Mouse (Mus musculus) spleen, postnatal 36 days (tissue): Measurements from ENCODE around the gene Serp2.

Experiments used
- DNase-seq, 2 experiments: peaks; one replicate each; pipeline ENCODE4 v3.0.0; 2022; ENCODE audit warnings: low spot score in 2 of 2, mixed read lengths in 1 of 2

Serp2 gene

DNA sequence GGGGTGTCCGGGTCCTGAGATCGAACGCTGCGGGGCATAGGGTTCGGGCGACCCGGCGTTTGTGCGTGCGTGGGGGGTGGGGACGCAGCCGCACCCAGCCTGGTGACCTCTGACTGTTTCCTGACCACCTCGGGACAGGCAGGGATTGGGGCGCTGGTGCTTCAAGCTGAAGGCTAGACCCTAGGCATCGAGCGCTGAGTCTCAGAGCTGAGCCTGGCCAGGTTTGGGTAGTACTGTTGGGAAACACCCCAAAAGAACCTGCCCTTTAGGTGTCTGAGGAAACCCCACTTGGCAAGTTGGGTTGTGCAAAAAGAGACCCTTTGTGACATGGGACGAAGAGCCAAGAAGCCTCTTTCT is at the start of gene Serp2:
TSS of gene Serp2 (minus strand) at position 38 of the 357 bp plus-strand sequence.
- no peak for DNase-seq

DNA sequence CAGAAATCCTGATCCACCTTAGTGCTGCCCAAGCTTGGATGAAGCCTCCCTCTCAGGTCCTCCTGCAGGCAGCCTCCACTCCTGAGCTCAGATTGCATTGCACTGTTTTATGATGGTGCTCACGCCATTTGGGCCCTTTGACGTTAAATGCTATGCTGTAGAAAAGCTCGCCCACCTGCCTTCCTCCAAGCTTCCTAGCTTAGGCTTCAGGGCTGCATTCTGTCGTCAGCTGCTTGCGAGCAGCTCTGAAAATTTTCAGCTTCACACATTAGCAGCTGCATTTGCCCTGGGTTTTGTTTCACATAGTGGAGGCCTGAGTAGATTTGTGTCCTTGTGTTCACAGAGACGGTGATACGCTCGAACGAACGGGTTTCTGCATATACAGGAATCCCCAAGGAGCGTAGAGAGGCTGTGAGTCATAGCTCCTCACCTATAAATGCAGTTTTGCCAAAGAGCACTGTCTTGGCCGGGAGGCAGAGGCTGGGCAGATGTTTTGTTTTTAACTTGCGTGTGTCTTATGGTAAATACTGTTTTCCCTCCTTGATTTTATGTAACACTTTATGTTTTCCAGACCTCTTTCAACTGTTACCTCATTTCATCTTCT is 49.3 kb upstream of the Serp2 start:
- no peak for DNase-seq

DNA sequence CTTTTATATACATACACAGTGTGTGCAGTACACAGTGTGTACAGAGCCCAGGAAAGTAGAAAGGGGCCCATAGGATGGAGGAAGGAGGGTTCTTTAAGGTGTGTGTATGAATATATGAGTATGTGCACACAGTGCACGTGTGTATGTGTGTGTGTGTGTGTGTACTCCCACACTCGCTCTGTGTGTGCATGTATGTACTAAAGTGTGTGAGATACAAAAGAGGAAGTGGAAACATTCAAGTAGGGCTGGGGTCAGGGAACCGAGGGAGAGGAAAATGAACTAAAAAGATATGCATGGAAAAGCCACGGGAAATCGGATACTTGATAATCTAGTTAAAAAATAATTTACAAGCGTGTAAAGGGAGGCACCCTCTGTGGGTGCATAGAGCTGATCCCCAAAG is 47.3 kb upstream of the Serp2 start:
- DNase-seq = no peak

DNA sequence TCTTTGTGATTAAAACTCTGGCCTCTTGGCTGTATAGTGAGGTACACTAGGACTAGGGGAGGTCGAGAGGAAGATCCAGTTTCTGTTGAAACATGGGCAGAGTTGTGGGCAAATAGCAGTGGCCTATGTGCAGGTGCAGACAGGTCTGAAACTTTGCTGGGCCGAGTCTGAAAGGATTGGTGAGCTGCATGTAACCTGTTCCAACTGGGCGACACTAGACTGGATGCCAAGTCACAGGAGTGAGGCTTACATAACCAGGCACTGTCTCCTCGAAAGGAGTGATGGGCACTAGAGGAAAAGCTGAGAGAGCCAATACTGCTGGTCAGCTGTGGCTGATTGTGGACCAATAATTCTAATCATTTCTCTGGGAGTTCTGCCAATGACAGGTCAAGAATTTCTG is 45.0 kb upstream of the Serp2 start:
- DNase-seq = no peak

DNA sequence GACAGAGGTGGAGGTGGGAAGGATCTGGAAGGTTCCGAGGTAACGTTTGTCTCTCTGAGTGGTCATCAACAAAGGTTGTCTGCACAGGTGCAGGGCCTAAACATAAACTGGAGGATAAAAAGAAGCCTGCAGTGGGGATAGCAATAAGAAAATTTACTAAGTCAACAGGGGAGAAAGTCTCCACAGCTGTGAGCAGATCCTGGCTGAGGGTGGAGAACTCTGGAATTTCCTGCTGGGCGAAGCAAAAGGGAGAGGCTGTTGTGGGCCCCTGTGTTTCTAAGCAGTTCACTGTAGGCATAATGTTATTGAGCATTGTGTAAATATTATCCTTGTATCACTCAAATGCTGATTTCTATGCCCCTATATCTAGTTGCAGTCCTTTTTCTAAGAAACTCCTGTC is 43.7 kb upstream of the Serp2 start:
- DNase-seq = no peak

DNA sequence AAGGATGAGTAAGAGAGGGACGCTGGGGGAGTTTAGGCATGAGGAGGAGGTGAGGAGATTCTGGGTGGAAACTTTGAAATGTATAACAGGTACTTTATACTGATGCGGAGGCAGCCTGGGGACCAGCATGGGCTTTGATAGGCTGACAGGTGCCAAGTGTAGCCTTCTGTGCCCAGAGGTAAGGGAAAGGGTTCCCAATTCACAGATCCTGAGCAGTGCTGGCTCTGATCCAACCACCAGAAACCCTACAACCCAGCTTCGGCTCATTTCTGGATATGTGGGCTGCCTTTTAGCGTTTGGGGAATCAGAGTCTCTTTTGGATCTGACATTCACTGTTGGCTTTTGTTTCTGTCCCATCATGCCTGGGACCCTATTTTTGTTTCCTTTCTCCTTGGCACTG is 43.0 kb upstream of the Serp2 start:
- DNase-seq = no peak

DNA sequence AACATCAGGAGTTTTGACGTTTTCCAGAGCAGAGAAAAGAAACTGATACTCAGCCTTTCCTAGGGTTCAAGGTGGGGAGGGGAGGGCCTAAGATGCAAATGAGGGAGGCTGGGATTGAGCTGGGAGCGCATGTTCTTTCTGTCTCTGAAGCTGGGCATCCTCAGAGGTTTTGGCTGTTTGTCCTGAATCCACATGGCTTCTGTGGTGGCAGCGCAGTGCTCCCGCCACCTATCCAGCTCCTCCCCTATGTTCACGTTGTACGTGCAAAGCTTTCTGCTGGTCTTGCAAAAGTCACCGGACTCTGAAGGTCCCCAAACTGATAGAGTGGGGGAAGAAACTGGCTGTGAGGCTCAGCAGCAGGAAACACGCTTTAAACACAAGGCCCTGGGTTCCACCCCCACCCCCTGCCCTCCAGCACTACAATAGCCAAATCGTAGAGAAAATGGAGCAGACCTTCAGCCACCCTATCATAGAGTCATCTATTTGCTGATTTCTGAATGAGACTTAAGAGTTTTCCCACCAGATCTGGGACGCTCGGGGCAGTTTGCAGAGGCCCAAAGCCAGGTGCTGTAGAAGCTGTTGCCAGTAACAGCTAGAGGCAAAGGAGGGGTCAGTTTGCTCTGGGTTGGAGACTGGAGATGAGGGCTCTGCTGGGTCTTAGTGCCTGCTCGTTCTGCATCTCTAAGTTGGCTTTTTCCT is 42.0 kb upstream of the Serp2 start:
- peak; percentile 22 to 40 for DNase-seq

DNA sequence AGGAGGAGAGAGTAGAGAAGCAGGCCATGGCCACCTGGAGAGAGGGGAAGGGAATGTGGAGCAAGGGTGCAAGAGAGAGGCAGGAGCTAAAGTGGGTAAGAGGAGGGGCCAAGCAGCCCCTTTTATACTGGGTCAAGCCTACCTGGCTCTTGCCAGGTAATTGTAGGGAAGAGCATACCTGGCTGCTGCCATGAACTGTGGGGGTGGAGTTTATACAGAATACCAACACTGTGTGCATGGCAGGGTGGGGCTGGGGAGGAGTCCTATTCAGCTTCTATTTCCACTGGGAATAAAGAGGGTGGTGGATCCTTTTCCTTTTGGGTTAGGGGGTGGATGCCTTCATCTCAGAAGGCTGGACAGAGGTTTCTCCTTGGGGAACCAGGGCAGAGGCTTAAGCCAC is 41.1 kb upstream of the Serp2 start:
- DNase-seq = no peak

DNA sequence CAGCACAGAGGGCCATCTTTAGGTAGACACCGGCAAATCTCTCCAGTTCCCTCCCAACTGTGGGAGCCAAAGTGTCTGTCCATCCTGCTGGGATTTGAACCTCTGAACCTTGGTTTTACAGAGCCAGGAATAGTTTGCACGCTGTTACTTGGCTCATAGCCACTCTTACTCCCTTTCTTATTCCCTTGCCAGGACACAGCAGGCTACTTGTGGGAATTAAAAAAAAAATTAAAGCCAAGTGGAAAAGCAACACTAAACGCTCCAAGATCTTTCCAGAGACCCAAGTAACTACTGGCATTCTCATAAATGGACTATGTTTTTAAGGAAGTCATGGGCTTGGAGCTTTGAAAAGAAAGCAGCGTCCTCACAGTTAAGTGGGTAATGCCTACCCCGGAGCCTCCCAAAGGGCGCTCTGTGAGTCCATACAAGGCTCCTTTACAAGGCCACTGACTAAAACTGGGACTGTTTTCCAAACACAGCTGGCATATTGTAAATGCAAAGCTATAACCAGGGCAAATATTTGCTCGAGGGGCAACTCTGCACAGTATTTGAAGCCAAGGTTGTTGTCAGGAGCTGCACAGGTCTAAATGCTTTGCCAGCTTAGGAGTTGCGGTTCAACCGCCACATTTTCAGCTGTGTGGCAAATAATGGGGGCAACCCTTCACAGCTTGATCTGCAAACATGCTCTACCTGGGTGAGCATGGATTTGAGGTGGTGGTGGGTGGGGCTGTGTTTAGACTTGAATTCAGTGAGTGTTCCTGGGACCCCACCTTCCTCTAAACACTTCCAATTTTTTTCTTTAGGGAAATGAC is 38.6 kb upstream of the Serp2 start:
- DNase-seq = no peak

DNA sequence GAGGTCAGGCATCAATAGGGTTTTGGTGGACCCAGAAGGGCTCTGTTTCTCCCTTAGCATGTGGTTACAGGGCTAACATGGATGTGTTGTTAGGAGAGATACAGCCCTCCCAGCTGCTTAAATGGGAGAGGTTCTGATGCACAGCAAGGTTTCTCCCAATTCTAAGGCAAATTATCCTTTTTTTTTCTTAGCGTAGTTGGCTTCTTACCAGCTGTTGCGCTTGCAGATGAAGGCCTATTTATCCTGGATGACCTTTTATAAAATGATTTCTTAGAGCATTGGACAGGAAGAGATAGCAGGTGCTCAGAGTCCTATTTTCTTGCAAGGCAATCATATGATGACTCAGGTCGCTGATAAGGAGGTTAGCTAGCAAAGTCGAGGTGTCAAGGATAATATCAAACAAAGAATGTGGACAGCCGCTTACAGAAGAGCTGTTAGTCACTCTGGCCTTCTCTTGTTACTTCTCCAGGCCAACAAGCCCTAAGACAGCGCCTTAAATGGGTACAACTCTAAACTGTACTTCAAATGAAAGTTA is 37.7 kb upstream of the Serp2 start:
- DNase-seq = no peak

DNA sequence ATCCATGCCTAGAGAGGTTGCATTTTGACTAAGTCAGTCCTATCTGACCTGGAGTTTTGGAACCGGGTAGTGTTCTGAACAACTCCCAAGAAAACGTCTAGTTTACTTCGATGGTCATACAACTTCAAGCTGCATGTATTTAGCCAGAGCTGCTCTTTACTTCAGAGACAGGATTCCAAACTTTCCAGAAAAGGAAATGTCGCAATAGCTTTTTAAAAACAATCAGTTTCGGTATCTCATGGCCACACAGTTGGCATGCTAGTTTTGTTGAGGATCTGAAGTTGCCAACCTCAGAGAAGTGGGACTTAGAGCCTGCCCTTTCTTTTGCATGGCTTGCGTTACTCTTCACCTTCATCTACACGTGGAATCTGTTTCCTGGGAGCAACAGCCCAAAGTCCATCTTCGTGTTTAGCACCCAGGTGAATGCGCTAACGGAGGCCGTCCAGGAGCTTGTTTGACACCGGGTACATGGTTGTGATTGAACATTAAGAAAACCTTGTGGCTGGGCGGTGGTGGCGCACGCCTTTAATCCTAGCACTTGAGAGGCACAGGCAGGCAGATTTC is 37.0 kb upstream of the Serp2 start:
- no peak for DNase-seq

DNA sequence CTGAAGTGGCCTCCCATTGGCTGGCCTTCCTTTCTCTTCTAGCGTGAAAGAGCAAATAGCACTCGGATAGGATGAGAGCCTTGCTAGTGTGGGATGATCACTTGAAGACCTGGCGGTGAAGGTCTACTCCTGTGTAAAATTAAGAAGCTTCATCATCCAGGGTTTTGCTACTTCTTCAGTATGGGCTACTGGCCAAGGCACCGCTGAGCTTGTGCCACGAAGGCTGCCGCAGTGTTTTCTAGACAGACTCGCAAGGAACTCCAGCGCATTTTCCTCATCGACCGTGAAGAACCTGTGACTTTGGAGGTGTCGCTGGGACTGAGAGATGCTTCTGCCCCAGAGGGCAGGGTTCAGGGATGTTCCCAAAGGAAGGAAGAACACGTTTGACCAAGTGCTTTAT is 36.0 kb upstream of the Serp2 start:
- DNase-seq = no peak

DNA sequence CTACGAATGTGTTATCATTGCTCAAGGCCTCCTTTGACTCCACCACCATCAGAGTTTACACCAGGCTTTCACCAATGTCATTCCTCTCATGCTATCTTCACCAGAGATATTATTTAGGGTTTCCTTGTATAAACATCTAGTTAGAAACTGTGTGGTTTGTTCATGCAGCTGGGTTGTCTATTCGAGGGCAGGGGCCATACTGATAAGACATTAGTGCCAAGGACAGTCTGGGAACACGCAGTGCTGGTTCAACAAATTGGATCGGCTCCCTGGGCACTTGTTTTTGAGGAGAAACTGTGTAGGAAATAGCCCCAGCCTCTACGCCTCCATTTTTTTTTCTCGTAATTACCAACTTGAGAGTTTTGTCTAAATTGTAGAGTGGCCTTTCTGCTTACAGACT is 35.4 kb upstream of the Serp2 start:
- no peak for DNase-seq

DNA sequence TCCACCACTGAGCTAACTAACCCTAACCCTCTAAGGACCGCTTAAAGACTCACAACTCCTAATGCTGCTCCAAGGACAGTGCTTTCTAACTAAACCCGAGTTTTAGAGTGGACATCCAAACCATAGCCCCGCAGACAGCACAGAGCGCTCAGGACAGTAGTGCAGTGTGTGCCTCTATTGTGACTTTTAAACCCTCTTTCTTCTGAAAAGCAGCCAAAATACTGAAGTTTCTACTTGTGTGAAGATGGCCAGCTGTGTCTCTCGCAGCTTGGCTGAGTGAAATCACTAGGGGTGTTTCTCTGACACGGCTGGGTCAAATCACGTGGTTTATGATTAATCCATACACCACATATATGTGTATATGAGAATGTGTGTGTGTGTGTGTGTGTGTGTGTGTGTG is 33.4 kb upstream of the Serp2 start:
- DNase-seq = no peak

DNA sequence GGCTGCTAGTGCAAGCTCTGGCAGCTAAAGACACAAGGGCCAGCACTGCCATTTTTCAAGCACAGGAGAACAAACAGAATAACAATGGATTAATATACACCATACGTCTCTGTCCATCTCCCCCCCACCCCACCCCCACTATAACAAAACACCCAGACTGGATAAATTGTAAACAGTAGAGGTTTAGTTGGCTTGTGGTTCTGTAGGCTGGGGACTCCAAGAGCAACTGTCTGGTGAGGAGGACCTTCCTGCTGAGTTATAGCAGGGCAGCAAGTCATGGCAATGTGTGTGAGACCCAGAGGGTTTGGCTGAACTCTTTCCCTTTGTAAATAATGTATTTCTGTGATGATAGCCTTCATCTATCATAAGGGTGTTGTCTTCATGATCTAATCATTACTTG is 33.0 kb upstream of the Serp2 start:
- DNase-seq = no peak

DNA sequence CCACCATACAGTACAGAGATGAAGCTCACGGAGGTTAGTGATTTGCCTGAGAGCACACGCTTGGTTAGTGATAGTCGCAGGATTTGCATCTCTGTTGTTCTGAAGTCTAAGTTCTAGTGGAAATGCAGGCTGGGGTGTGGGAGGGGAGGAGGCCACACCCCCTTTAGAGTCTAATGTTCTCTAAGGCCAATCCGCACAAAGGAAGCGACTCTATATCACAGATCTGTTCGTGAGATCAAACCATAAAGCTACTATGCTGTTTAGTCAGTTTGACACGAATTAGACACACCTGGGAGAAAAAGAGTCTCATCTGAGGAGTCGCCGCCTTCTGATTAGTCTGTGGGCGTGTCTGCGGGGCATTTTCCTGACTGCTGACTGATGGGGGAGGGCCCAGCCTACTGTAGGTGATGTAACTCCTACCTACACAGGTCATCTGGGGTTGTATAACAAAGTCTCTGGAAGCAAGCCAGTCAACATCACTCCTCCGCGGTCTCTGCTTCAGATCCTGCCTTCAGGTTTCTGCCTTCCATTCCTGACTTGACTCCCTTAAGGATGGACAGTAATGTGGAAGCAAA is 29.2 kb upstream of the Serp2 start:
- no peak for DNase-seq

DNA sequence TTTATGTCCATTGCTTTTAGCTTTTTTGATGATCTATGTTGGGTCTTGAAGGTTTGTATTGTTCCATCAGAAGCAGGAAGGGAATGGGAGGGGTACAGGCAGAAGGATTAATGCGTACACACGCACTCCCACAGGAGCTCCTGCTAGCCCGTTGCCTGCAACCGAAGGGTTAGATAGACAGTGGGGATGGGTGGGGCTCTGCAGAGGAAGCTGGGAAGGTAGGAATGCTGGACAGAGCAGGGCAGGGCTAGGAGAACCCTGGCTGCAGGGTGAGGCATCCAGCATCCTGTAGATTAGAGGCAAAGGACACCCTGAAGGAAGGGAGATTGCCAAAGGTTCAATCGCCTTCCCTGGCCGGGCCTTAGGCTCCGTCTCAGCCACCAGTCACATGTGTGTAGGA is 27.3 kb upstream of the Serp2 start:
- no peak for DNase-seq

DNA sequence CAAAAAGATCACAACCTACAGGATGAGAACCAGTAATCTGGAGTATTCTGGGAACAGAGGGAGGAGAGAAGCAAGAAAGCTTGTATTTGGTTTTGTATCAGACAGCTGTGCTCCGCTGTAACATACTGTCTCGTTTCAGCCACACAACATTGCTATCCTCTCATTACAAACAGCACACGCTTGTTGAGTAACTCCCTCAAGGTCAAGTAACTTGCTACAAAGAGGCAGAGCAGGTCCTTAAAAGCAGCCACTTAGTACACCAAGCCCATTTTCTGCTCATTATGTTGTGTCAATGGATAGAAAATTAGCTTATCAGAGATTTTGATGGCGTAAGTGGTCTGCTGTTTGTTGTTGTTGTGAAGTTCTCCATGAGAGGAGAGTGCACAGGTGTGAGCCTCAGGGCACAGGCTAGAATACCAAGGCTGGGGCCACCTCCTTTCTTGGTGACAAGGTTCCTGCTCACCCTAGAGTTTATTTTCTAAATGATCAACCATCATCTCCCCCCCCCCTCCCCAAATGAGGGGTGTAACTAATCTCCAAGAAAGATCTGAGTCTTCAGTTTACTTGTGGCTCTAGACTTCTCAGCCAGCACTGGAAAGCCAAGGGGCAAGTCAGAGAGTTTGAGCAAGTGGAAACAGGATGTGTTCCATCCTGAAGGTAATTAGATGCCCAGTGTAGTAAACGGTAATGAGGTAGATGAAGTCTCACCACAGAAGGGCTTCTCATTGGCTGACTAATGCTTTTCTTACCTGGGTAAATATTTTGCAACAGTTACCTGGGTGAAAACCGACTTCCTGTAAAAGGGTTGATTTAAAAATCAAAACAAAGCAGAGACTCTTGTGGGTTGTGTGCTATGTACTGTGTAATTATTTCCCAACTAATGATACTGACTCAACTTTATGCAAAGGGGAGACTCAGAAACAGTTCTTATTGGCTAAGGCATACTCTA is 25.6 kb upstream of the Serp2 start:
- no peak for DNase-seq

DNA sequence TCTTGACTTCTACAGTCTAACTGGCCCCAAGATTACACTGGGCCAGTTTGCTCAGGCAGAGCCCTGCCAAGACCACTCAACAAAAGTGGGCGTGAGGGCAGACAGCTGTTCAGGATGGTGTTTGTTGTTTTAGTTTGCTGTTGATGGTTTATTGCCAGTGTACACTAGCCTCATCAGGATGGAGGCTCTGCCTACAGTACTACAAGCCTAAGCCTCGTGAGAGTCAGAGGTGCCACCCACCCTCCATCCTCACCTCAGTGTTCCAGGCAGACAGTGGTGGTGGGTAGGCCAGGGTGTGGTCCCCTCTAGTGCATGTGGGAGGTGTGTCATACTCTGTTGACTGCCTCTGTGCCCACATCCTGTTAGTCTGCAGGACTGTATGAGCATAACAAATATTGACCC is 23.0 kb upstream of the Serp2 start:
- peak; percentile 81 for DNase-seq

DNA sequence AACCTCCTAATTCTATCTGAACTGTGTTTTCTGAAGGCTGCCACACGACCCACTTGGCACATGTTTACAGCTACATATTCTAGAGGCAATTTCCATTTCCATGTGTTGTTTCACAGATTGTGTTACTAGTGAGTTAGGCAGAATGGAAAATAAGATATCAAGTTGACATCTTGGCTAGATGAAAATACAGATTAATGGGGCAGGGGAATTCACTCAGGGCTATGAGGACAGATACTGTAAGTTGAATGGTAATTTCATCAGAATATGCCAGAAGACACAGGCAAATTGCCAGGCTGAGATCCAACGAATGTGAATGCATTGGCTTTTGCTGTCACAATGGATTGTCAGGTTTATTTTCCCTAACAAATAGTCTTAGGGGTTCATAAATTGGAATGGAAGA is 21.2 kb upstream of the Serp2 start:
- DNase-seq = no peak

DNA sequence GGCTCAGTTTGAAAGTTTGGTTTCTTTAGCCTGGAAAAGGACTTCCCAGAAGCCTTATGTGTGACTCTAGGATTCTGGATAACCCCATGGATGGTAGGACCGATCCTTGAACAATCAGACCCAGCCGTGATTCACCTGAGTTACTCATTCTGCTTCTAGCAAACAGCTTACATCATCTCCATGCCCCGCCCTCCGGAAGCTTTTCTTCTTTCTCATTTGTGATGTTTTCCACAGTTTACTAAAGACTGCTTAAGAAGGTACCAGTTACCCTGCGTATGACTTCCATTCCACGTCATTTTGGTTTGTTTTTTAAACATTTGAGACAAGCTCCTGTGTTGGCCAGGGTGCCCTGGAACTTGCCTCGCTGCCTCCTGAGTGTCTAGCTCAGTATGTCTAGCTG is 13.6 kb upstream of the Serp2 start:
- no peak for DNase-seq
